Mouse (Mus musculus) cerebellum, postnatal 10 days (tissue): Measurements from ENCODE around the gene Arhgdib.

Source experiments
- DNase-seq, 2 experiments: peaks; one replicate each; pipeline ENCODE4 v3.0.0; 2021; ENCODE audit warnings: mixed read lengths in 2 of 2

Arhgdib gene

GRCm38 (mm10) chr6:136947716-136948115 lies 6.0 kb upstream of the Arhgdib start:
- DNase-seq, result no peak

GRCm38 (mm10) chr6:136946943-136947342 lies 5.2 kb upstream of the Arhgdib start:
- no peak for DNase-seq

GRCm38 (mm10) chr6:136946241-136946640 lies 4.5 kb upstream of the Arhgdib start:
- DNase-seq, result no peak

DNA sequence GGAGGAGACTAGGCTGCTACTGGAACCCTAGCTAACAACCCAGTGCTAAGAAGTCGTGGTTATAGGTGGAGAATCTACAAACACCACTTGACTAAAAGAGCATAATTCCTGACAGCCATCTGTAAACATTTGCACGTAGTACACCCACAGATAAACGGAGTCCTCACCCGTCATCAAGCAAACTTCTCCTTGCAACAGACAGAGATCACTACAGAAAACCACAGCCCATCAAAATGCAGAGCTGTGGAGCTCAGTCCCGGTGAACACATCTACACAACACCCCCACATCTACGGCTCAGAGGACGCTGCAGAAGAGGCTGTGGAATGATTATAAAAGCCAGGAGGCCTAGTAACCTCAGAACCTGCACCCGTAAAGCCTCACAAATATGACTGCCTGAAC lies 2.8 kb upstream of the Arhgdib start:
- DNase-seq, result no peak

GRCm38 (mm10) chr6:136943392-136943791 lies 1.7 kb upstream of the Arhgdib start:
- no peak for DNase-seq

DNA sequence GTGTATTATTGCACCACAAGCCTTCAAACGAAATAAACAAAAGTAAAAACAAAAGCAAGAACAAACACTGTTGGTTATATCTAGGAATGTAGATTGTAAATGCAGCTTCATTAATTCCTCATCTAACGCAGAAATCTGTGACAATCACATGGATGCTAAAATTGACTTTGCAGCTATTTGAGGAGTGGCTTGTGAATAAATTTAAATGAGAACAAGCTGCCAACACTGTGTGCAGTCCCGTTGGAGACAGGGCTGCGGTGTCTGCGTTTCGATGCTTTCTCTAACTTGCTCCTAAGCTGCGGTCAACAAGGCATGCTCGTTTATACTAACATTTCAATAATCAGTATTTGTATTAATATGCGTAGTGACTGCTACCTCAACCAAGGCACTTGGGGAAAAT lies 581 bp upstream of the Arhgdib start:
- DNase-seq, result no peak

DNA sequence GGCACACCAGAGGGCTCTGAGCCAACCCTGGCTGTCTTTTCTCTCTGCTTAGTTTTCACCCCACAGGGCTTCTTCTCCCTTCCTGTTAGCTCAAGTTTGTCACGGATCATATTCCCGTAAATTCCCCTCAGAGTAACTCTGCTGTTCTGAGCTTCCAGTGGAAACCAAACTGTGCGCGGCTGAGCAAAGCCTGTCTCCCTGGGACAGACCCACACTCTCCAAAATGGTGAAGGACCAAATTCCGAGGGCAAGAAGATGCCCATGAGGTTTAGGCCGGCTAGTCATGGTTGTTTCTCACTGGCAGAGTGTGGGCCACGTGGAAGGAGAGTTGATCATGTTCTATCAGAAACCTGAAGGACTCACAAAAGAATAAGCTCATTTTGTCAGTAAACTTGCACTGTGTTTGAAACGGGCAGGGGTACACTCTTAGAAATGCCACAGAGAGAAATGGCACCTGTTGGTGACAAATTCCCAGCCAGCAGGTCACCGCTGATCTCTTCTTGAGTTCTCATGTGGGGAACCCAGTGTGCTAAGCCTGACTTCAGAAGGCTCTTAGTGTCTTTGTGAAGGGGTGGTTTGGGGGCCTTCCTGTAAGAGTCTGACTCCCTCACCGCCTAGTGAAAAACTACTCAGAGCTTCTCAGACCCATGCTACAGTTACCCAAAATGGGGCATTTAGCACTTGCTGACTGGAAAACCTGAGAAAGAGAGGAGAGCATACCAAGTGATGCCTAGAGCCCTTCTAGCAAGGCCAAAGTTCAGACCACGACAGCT lies 1.3 kb downstream of the Arhgdib start:
- no peak for DNase-seq

DNA sequence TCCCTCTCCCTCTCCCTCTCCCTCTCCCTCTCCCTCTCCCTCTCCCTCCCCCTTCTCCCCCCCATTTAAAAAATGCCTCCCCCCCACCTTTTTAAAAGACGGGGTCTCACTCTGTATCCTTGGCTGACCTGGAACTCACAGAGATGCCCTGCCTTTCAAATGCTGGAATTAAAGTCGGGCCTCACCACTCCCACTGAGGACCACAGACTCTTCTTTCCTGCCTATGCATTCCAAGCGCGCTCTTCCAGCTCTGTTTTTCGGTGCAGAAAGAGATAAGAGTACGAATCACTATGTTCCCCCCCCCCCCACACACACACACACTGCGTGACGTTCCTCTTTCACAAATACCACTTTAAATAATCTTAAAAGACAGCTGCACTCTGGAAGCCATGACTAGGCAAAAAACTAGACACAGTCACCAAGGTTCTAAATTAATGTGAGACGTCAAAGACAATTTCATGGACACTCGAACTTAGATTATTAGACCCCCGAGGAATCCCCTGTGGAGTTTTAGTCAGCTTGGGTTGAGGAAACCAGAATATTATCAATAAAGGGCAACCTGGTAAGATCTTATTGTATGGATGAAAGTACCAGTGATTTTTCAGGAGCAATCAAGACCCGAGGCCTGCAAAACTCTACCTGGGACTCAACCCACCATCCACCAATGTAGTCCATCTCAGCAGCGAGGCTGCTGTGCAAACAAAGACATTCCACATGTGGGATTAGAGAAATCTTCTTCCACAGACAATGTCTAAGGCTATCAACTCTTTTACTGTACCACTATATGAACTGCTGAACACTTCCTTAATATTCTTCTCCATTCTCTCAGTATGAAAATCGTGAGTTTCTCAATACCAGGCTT lies 2.1 kb downstream of the Arhgdib start:
- DNase-seq, result no peak

DNA sequence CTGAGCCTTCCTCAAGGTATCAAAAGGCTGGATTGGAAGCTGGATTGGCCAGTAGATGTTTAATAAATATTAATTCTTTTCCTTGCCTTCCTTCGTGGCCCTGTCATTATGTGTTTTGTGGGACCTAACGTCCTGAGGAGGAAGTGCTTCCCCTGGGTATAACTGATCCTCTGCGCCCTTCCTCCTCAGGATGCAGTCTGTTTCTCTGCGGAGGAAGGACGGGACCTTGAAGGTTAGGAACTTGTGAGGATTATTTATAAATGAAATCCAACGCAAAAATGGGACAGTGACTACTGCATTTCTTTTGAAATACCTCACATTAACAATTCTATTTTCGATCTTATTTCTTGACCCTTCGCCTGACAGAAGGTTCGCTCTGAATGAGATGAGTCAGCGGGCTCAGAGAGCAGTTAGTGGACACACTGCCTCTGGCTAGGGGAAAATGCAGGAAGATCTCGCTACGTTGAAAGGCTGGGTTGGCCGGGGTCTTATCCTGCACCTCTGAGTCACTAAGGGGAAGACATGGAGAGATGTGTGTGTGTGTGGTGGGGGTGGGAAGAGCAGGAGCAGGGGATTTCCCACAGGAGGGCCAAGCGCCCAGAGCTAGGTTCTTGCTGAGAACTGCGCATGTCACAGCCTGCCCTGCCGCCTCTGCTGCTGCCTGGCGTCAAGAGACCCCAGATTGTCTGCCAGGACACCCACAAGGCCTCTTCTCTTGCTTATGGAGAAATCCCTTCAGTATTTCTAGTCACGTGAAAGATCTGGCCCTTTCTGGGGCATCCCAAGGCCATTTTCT lies 3.2 kb downstream of the Arhgdib start:
- peak in 1 of 2 experiments; percentile 12 for DNase-seq

DNA sequence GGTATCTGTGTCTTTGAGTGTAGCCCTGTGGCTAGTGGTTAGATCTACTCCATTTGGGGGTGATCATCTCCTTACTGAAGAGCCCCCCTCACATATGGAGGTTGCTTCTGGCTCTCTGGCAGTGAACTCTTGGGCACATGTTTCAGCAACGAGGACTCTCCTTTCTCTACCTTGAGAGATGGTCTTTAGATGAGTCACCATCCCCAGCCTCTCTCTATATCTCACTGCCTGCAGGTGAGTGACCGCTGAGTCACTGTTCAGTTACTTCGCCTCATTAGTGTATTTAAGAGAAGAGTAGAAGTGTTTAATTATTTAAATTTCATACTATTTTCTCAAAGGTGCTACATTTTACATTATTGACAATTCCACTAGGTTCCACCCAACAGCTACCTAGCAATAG lies 4.6 kb downstream of the Arhgdib start:
- no peak for DNase-seq

- no peak for DNase-seq
Observed at GRCm38 (mm10) chr6:136936361-136936760, 5.3 kb downstream of the Arhgdib start.

DNA sequence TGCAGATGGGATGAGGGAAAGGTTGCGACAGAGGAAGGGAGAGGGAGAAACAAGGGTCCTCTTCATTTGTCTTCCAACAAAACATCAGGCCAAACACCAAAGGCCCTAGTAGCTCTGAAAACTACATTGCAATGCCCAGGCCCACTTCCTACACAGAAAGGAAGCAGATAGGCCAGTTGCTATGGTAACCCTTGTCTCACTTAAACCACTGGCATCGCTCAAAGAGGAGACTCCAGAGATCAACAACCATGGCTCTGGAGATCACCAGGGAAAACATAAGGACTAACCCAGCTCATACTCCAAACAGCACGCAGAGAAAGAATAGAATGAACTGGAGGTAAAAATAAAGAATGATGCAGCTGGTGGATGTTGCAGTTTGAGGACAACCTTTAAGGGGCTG lies 6.5 kb downstream of the Arhgdib start:
- no peak for DNase-seq

GRCm38 (mm10) chr6:136934068-136934467 lies 7.6 kb downstream of the Arhgdib start:
- no peak for DNase-seq

GRCm38 (mm10) chr6:136931246-136931645 lies 10.5 kb downstream of the Arhgdib start:
- DNase-seq, result no peak

GRCm38 (mm10) chr6:136930677-136931076 lies 11.0 kb downstream of the Arhgdib start:
- DNase-seq, result no peak

DNA sequence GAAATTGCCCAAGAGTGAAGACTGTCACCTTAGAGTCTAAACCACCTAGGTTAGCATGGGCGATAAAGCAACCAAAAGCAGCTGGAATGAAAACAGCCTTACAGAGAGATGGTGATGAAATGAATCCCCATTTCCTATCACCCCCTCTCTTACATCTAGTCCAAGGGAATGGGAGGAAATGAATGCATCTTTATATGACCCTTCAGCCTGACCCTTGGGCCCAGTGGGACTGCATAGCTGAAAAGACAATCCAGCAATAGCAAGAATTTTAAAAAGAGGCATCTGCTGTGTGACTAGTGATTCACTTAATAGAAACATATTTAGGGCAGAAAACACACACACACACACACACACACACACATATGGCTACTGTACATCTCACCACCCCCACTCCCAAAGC lies 14.1 kb downstream of the Arhgdib start:
- no peak for DNase-seq

- no peak for DNase-seq
Observed at GRCm38 (mm10) chr6:136925049-136925448, 16.6 kb downstream of the Arhgdib start.

GRCm38 (mm10) chr6:136923532-136923931 lies 18.2 kb downstream of the Arhgdib start, which contains the start of gene Pde6h:
Pde6h (plus strand) TSS chr6:136923832.
- no peak for DNase-seq

DNA sequence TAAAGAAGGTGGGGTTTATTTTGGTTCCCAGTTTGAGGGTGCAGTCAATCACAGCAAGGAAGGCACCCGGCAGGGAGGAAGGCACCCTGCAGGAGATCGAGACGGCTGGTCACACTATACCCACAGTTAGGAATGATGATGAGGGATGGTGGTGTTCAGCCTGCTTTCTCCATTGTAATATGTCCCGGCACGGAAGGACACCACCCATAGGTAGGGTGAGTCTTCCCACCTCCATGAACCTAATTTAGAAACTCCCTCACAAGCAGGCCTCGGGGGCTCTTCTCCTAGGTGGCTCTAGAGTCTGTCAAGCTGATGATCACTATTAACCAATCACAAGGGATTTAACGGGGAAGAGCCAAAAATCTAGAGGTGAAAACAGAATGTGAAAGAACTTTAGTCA lies 18.8 kb downstream of the Arhgdib start:
- no peak for DNase-seq

DNA sequence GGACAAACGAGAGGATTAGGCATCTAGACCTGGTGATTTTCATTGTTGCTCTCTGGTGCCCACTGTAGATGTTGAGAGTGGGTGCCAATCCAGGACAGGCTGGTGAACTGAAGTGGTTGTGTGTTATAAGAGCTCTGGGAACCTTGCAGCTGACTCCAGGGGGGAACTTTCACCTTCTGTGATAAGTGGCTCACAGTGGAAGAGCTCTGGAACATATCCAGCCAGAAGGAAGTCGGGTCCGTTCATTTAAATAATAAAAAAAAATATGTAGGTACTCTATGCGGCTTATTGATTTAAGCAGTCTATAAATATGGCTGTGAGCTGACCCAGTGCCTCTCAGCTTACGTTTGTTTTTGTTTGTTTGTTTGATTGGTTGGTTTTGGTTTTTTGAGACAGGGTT lies 19.6 kb downstream of the Arhgdib start, which contains the start of gene Erp27:
Gene Erp27, minus strand, starts transcription at position 101 of the 400 bp plus-strand sequence.
- no peak for DNase-seq

GRCm38 (mm10) chr6:136921601-136922000 lies 20.1 kb downstream of the Arhgdib start:
- DNase-seq, result no peak

GRCm38 (mm10) chr6:136920320-136921257 lies 21.1 kb downstream of the Arhgdib start:
- peak; percentile 86 to 90 for DNase-seq
